Mouse (Mus musculus) urinary bladder, postnatal 4 days (tissue): ENCODE measurements around the gene Fubp1.

Experiments
- DNase-seq, 2 experiments: peaks; one replicate each; pipeline ENCODE4 v3.0.0; 2021 to 2022; ENCODE audit warnings: low spot score in 2 of 2

Gene Fubp1

DNA sequence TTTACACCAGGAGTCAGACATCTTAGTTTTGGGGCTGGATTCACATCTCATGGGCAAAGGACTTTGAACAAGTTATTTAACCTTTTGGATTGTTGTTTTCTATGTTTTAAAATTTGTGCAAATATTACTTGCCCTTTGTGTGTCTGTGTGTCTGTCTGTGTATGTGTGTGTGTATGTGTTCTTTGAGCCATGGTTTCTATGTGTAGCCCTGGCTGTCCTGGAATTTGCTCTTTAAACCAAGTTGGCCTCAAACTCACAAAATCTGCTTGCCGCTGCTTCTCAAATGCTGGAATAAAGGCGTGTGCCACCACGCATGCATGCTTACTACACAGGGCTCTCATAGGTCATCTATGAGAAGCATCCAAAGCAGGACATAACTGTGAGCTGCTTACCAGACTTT is 66.7 kb downstream of the Fubp1 start:
- no peak for DNase-seq

GRCm38 (mm10) chr3:152277912-152278311 is 67.7 kb downstream of the Fubp1 start:
- DNase-seq: no peak

GRCm38 (mm10) chr3:152278431-152278830 is 68.2 kb downstream of the Fubp1 start:
- no peak for DNase-seq

DNA sequence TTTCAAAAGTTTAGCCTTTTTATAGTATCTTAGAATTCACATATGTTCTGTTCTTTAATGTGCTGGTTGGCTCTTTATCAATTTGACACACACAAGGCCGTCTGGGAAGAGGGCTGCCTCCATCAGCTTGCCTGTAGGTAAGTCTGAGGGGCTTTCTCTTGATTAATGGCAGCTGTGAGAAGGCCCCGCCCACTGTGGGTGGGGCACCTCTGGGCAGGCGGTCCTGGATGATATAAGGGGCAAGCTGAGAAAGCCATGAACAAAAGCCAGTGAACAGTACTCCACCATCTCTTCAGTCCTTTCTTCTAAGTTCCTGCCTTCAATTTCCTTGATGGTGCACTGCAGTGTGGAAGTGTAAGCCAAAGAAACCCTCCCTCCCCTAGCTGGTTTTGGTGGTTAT is 71.9 kb downstream of the Fubp1 start:
- no peak for DNase-seq

GRCm38 (mm10) chr3:152284306-152284705 is 74.1 kb downstream of the Fubp1 start:
- no peak for DNase-seq

GRCm38 (mm10) chr3:152284759-152285158 is 74.5 kb downstream of the Fubp1 start:
- no peak for DNase-seq
